Mouse (Mus musculus): Measurements from ENCODE around the gene Alpk1. TPM values are rescaled to one million over a fixed set of nuclear protein-coding genes. Genes with fewer than 3 reads are reported as not detected.
"Not testable (repeated sequence)": the region's sequence is repeated elsewhere in the genome, so short reads cannot be mapped to it uniquely, and the experiment has no call there.

Alpk1 gene
- polyA plus RNA-seq, 1 experiment from 2014 or later = 1.2 TPM

- 95% methylated on average over 8 of the region's 8 CpGs for WGBS
Measured at GRCm38 (mm10) chr3:127783680-127784079, 3.4 kb upstream of the Alpk1 start.

GRCm38 (mm10) chr3:127782921-127783320, 2.6 kb upstream of the Alpk1 start:
- H3K4me3 ChIP-seq (ENCODE audit: low read depth, low read length) = no peak overlapping the region

More at GRCm38 (mm10) chr3:127783680-127784079, 3.4 kb upstream of the Alpk1 start:
- H3K9ac ChIP-seq (ENCODE audit: low read depth, low read length); H3K9me3 ChIP-seq (ENCODE audit: control insufficient read depth, low read length); H3K4me3 ChIP-seq (ENCODE audit: low read depth, low read length); H3K27me3 ChIP-seq (ENCODE audit: control insufficient read depth, insufficient read depth, low read length); H3K4me2 ChIP-seq (replicated peaks; ENCODE audit: low read depth, low read length); H3K4me1 ChIP-seq (replicated peaks; ENCODE audit: control insufficient read depth, insufficient read depth, low read length); ATAC-seq (ENCODE audit: low FRiP score); H3K27ac ChIP-seq (ENCODE audit: low read depth, low read length); DNase-seq (ENCODE audit: low spot score); H3K36me3 ChIP-seq (ENCODE audit: control insufficient read depth, insufficient read depth, low read length): not testable (repeated sequence)

GRCm38 (mm10) chr3:127780921-127781320, 594 bp upstream of the Alpk1 start:
- ATAC-seq (ENCODE audit: low FRiP score) = no peak
- 94% methylated on average over 9 of the region's 9 CpGs for WGBS
- Histone ChIP-seq H3K9me3 (ENCODE audit: control insufficient read depth, low read length) (no peaks in the 10 kb centered on the region), H3K27ac (ENCODE audit: low read depth, low read length) (no peak overlapping the region), H3K9ac (ENCODE audit: low read depth, low read length) (no peak overlapping the region), H3K4me2 (replicated peaks; ENCODE audit: low read depth, low read length) (no peak overlapping the region), H3K4me1 (replicated peaks; ENCODE audit: control insufficient read depth, insufficient read depth, low read length) (no peaks in the 10 kb centered on the region), H3K36me3 (ENCODE audit: control insufficient read depth, insufficient read depth, low read length) (no peaks in the 10 kb centered on the region), H3K27me3 (ENCODE audit: control insufficient read depth, insufficient read depth, low read length) (no peaks in the 10 kb centered on the region), H3K4me3 (ENCODE audit: low read depth, low read length) (no peak overlapping the region)
- no peak for DNase-seq (ENCODE audit: low spot score)

More at GRCm38 (mm10) chr3:127782921-127783320, 2.6 kb upstream of the Alpk1 start:
- Histone ChIP-seq H3K4me1 (replicated peaks; ENCODE audit: control insufficient read depth, insufficient read depth, low read length) (no peaks in the 10 kb centered on the region), H3K9ac (ENCODE audit: low read depth, low read length) (no peak overlapping the region), H3K4me2 (replicated peaks; ENCODE audit: low read depth, low read length) (no peak overlapping the region), H3K9me3 (ENCODE audit: control insufficient read depth, low read length) (no peaks in the 10 kb centered on the region), H3K27me3 (ENCODE audit: control insufficient read depth, insufficient read depth, low read length) (no peaks in the 10 kb centered on the region), H3K27ac (ENCODE audit: low read depth, low read length) (no peak overlapping the region), H3K36me3 (ENCODE audit: control insufficient read depth, insufficient read depth, low read length) (no peaks in the 10 kb centered on the region)
- DNase-seq (ENCODE audit: low spot score) (no peak), ATAC-seq (ENCODE audit: low FRiP score) (no peak)
- WGBS = 90% methylated on average over 6 of the region's 6 CpGs

- no peaks in the 10 kb centered on the region for H3K9me3 ChIP-seq (ENCODE audit: control insufficient read depth, low read length)
- 87% methylated on average over 11 of the region's 11 CpGs for WGBS
- H3K9ac ChIP-seq (ENCODE audit: low read depth, low read length) = no peak overlapping the region
- H3K4me1 ChIP-seq (replicated peaks; ENCODE audit: control insufficient read depth, insufficient read depth, low read length) = no peaks in the 10 kb centered on the region
- no peak overlapping the region for H3K4me2 ChIP-seq (replicated peaks; ENCODE audit: low read depth, low read length)
- no peak overlapping the region for H3K4me3 ChIP-seq (ENCODE audit: low read depth, low read length)
- DNase-seq (ENCODE audit: low spot score) (no peak), ATAC-seq (ENCODE audit: low FRiP score) (no peak)
- no peak overlapping the region for H3K27ac ChIP-seq (ENCODE audit: low read depth, low read length)
- H3K36me3 ChIP-seq (ENCODE audit: control insufficient read depth, insufficient read depth, low read length) = no peaks in the 10 kb centered on the region
- no peaks in the 10 kb centered on the region for H3K27me3 ChIP-seq (ENCODE audit: control insufficient read depth, insufficient read depth, low read length)
Measured at GRCm38 (mm10) chr3:127769146-127769545, 11.2 kb downstream of the Alpk1 start.

- H3K27me3 ChIP-seq (ENCODE audit: control insufficient read depth, insufficient read depth, low read length) = no peaks in the 10 kb centered on the region
- no peak overlapping the region for H3K9ac ChIP-seq (ENCODE audit: low read depth, low read length)
- H3K27ac ChIP-seq (ENCODE audit: low read depth, low read length) = no peak overlapping the region
- no peaks in the 10 kb centered on the region for H3K36me3 ChIP-seq (ENCODE audit: control insufficient read depth, insufficient read depth, low read length)
- ATAC-seq (ENCODE audit: low FRiP score) = no peak
- no peaks in the 10 kb centered on the region for H3K9me3 ChIP-seq (ENCODE audit: control insufficient read depth, low read length)
- no peak overlapping the region for H3K4me2 ChIP-seq (replicated peaks; ENCODE audit: low read depth, low read length)
- no peak overlapping the region for H3K4me3 ChIP-seq (ENCODE audit: low read depth, low read length)
- no peak for DNase-seq (ENCODE audit: low spot score)
- WGBS = 74% methylated on average over 3 of the region's 3 CpGs
- H3K4me1 ChIP-seq (replicated peaks; ENCODE audit: control insufficient read depth, insufficient read depth, low read length) = no peaks in the 10 kb centered on the region
Measured at GRCm38 (mm10) chr3:127765971-127766370, 14.4 kb downstream of the Alpk1 start.

- Histone ChIP-seq H3K9ac (ENCODE audit: low read depth, low read length) (no peak overlapping the region), H3K36me3 (ENCODE audit: control insufficient read depth, insufficient read depth, low read length) (no peaks in the 10 kb centered on the region), H3K4me3 (ENCODE audit: low read depth, low read length) (no peak overlapping the region), H3K27me3 (ENCODE audit: control insufficient read depth, insufficient read depth, low read length) (no peaks in the 10 kb centered on the region), H3K27ac (ENCODE audit: low read depth, low read length) (no peak overlapping the region), H3K4me2 (replicated peaks; ENCODE audit: low read depth, low read length) (no peak overlapping the region), H3K4me1 (replicated peaks; ENCODE audit: control insufficient read depth, insufficient read depth, low read length) (no peaks in the 10 kb centered on the region), H3K9me3 (ENCODE audit: control insufficient read depth, low read length) (no peaks in the 10 kb centered on the region)
- 57% methylated on average over 5 of the region's 5 CpGs for WGBS
- ATAC-seq (ENCODE audit: low FRiP score) (no peak), DNase-seq (ENCODE audit: low spot score) (no peak)
Measured at GRCm38 (mm10) chr3:127764541-127764940, 15.8 kb downstream of the Alpk1 start.

GRCm38 (mm10) chr3:127763076-127763612, 17.2 kb downstream of the Alpk1 start:
- Histone ChIP-seq H3K27ac (ENCODE audit: low read depth, low read length) (no peak overlapping the region), H3K9me3 (ENCODE audit: control insufficient read depth, low read length) (no peaks in the 10 kb centered on the region), H3K36me3 (ENCODE audit: control insufficient read depth, insufficient read depth, low read length) (no peaks in the 10 kb centered on the region), H3K4me1 (replicated peaks; ENCODE audit: control insufficient read depth, insufficient read depth, low read length) (peaks cover 2% of the 10 kb centered on the region; the same call in 1 of the 2 replicates), H3K9ac (ENCODE audit: low read depth, low read length) (no peak overlapping the region), H3K4me2 (replicated peaks; ENCODE audit: low read depth, low read length) (no peak overlapping the region), H3K27me3 (ENCODE audit: control insufficient read depth, insufficient read depth, low read length) (no peaks in the 10 kb centered on the region), H3K4me3 (ENCODE audit: low read depth, low read length) (no peak overlapping the region)
- peak; percentile 87 for DNase-seq (ENCODE audit: low spot score)
- no peak for ATAC-seq (ENCODE audit: low FRiP score)
- WGBS = 29% methylated on average over 7 of the region's 7 CpGs

- Histone ChIP-seq H3K4me2 (replicated peaks; ENCODE audit: low read depth, low read length) (no peak overlapping the region), H3K27me3 (ENCODE audit: control insufficient read depth, insufficient read depth, low read length) (no peaks in the 10 kb centered on the region), H3K27ac (ENCODE audit: low read depth, low read length) (no peak overlapping the region), H3K4me3 (ENCODE audit: low read depth, low read length) (no peak overlapping the region), H3K9ac (ENCODE audit: low read depth, low read length) (no peak overlapping the region), H3K36me3 (ENCODE audit: control insufficient read depth, insufficient read depth, low read length) (no peaks in the 10 kb centered on the region), H3K9me3 (ENCODE audit: control insufficient read depth, low read length) (no peaks in the 10 kb centered on the region), H3K4me1 (replicated peaks; ENCODE audit: control insufficient read depth, insufficient read depth, low read length) (peaks cover 2% of the 10 kb centered on the region; the same call in 1 of the 2 replicates)
- ATAC-seq (ENCODE audit: low FRiP score) (no peak), DNase-seq (ENCODE audit: low spot score) (no peak)
- WGBS = 73% methylated on average over 8 of the region's 8 CpGs
Measured at GRCm38 (mm10) chr3:127762403-127762802, 17.9 kb downstream of the Alpk1 start.

- Histone ChIP-seq H3K4me1 (replicated peaks; ENCODE audit: control insufficient read depth, insufficient read depth, low read length) (peaks cover 2% of the 10 kb centered on the region; the same call in 1 of the 2 replicates), H3K27me3 (ENCODE audit: control insufficient read depth, insufficient read depth, low read length) (peaks cover 12% of the 10 kb centered on the region; the same call in 1 of the 2 replicates), H3K4me2 (replicated peaks; ENCODE audit: low read depth, low read length) (no peak overlapping the region), H3K36me3 (ENCODE audit: control insufficient read depth, insufficient read depth, low read length) (no peaks in the 10 kb centered on the region), H3K9ac (ENCODE audit: low read depth, low read length) (no peak overlapping the region), H3K4me3 (ENCODE audit: low read depth, low read length) (no peak overlapping the region), H3K27ac (ENCODE audit: low read depth, low read length) (no peak overlapping the region), H3K9me3 (ENCODE audit: control insufficient read depth, low read length) (no peaks in the 10 kb centered on the region)
- peak; percentile 50 for ATAC-seq (ENCODE audit: low FRiP score)
- peak; percentile 69 for DNase-seq (ENCODE audit: low spot score)
- 15% methylated on average over 8 of the region's 8 CpGs for WGBS
Measured at GRCm38 (mm10) chr3:127759212-127759611, 21.1 kb downstream of the Alpk1 start.
